Mouse (Mus musculus) heart, embryonic 10.5 days (tissue): ENCODE data around the gene Wdr18. TPM values are rescaled to one million over a fixed set of nuclear protein-coding genes. Genes with fewer than 3 reads are reported as not detected.
"Not testable (repeated sequence)": the region's sequence is repeated elsewhere in the genome, so short reads cannot be mapped to it uniquely, and the experiment has no call there.

Experiments
- DNase-seq: peaks from one replicate; pipeline ENCODE4 v3.0.0-alpha.2; 2017; ENCODE audit warnings: low spot score
- H3K27ac ChIP-seq: fragments of 300-500 bp; sonication (generic); 2 replicates; pipeline ENCODE4 v1.5.1; 2016; ENCODE audit warnings: mild to moderate bottlenecking
- H3K27me3 ChIP-seq: fragments of 300-500 bp; sonication (generic); 2 replicates; pipeline ENCODE4 v1.6.1; 2016; ENCODE audit warnings: mild to moderate bottlenecking; ENCODE audit not compliant: poor library complexity, insufficient read depth, severe bottlenecking
- H3K36me3 ChIP-seq: fragments of 300-500 bp; sonication (generic); 2 replicates; pipeline ENCODE4 v1.6.1; 2016; ENCODE audit warnings: mild to moderate bottlenecking, moderate library complexity
- H3K4me1 ChIP-seq: fragments of 300-500 bp; sonication (generic); 2 replicates; pipeline ENCODE4 v1.6.1; 2016; ENCODE audit warnings: mild to moderate bottlenecking
- H3K4me3 ChIP-seq: fragments of 300-500 bp; sonication (generic); 2 replicates; pipeline ENCODE4 v1.5.1; 2016; ENCODE audit warnings: mild to moderate bottlenecking, moderate library complexity
- H3K9me3 ChIP-seq: fragments of 300-500 bp; sonication (generic); 2 replicates; pipeline ENCODE4 v1.6.1; 2016; ENCODE audit warnings: mild to moderate bottlenecking, moderate library complexity
- WGBS: fragments of 180-500 bp; shearing (Covaris S2); methylation state at CpG from one replicate; pipeline ENCODE4 v1.1.7; 2016; 5-methylcytosine and 5-hydroxymethylcytosine counted together
- polyA plus RNA-seq: library from polyadenylated mRNA; unstranded; fragments of >200 nt; fragmentation: Nextera tagmentation; extraction: Ambion mirVana; gene quantifications from 2 replicates; pipeline ENCODE4 v1.2.1, GENCODE M21; 2016

Wdr18 gene
- polyA plus RNA-seq, 1 experiment from 2014 or later, result 155 TPM

GRCm38 (mm10) chr10:79942988-79943387 lies 17.0 kb upstream of the Wdr18 start:
- Histone ChIP-seq H3K9me3 (no peaks in the 10 kb centered on the region), H3K27me3 (no peaks in the 10 kb centered on the region), H3K27ac (peak overlapping the region; percentile 86; the same call in 1 of the 2 replicates), H3K4me1 (peaks cover 80% of the 10 kb centered on the region), H3K36me3 (peaks cover 66% of the 10 kb centered on the region), H3K4me3 (peak overlapping the region; percentile 12; the same call in 1 of the 2 replicates)
- no peak for DNase-seq
- WGBS, result 83% methylated on average over 1 of the region's 1 CpGs

GRCm38 (mm10) chr10:79943471-79943901 lies 16.5 kb upstream of the Wdr18 start:
- Histone ChIP-seq H3K36me3 (peaks cover 63% of the 10 kb centered on the region), H3K9me3 (no peaks in the 10 kb centered on the region), H3K27ac (peak overlapping the region; percentile 86), H3K4me1 (peaks cover 79% of the 10 kb centered on the region), H3K4me3 (peak overlapping the region; percentile 12; the same call in 1 of the 2 replicates), H3K27me3 (no peaks in the 10 kb centered on the region)
- 82% methylated on average over 9 of the region's 9 CpGs for WGBS
- no peak for DNase-seq

DNA sequence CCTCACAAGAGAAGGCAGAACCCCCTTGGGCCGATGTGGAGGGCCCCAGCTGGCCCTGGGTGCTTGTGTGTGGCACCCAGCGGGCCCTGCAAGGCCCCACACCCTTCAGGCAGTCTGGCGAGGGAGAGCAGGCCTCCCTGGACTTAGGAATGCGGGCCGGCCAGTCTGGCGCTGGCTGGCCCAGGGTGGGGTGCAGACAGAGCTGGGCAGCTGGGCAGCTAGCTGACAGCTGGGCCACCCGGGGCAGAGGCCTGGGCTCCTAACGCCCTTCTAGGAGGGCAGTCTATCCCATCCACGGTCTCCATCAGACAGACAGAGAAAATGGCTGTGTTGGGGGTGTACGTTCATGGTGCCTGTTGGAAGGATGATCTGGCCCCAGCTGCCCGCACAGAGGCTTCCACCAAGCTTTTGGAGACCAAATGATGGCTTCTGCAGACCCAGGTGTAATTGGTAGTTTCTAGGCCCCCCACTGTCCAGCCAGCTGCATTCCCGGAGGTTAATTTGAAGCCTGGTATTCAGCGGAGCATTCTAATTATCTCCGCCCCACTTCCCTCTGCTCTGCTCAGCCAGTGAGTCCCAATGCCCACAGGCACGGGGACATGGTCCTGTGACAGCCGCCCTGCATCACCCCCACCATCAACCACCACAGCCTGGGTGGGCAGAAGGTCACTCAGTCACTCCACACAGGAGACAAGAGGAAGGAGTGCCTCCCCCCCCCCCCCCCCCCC lies 14.3 kb upstream of the Wdr18 start:
- Histone ChIP-seq H3K27ac (peak overlapping the region; percentile 86), H3K4me3 (peak overlapping the region; percentile 30), H3K4me1 (peaks cover 69% of the 10 kb centered on the region), H3K36me3 (peaks cover 63% of the 10 kb centered on the region), H3K27me3 (no peaks in the 10 kb centered on the region), H3K9me3 (no peaks in the 10 kb centered on the region)
- 35% methylated on average over 16 of the region's 16 CpGs for WGBS
- no peak for DNase-seq

DNA sequence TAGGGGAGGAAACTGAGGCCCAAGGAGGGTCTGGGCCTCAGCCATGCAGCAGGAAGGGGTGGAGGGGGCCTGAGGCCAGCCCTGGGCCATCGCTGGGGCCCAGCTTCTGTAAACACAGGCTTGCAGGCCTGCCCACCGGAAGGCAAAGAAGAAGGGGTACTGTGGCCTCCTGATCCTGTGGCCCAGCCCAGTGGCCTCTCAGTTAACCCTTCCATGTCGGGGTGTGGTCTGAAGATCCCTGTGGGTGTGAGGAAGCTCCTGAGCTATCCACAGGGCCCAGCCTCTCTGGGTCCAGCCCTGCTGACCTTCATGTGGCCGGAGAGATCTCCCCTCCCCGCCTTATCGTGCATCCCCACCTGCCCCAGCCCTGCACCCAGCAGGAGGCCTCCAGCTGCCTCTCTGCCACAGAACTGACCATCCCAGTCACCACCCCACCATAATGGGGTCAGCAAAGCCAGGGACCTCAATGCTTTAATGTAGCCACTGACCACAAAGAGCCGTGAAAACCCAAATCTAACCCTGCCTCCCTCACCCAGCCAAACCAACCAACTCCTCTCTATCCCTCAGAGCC lies 13.1 kb upstream of the Wdr18 start:
- H3K4me3 ChIP-seq, result peak overlapping the region; percentile 30
- peaks cover 63% of the 10 kb centered on the region for H3K36me3 ChIP-seq
- H3K9me3 ChIP-seq, result no peaks in the 10 kb centered on the region
- peaks cover 61% of the 10 kb centered on the region for H3K4me1 ChIP-seq
- peak overlapping the region; percentile 86 for H3K27ac ChIP-seq
- H3K27me3 ChIP-seq, result no peaks in the 10 kb centered on the region
- peak; percentile 96 for DNase-seq
- 12% methylated on average over 7 of the region's 7 CpGs for WGBS

DNA sequence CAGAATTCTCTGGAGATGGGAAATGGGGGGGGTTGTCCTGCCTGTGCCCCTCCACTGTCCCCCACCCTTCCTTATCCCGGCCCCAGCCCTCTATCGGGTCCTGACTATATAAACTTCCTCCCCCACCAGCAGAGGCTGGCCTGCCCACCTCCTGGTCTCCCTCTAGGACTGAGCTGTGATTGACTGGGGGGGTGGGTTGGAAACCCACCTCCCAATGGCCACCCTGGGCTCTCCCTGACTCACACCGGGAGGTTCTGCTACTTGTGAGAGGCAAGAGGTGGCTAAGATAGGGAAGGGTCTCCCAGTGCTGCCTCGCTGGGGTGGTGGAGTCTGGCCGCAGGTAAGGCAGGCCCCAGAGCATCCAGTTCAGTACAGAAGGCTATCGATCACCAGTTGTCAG lies 12.4 kb upstream of the Wdr18 start:
- 66% methylated on average over 6 of the region's 6 CpGs for WGBS
- Histone ChIP-seq H3K4me1 (peaks cover 61% of the 10 kb centered on the region), H3K4me3 (peak overlapping the region; percentile 19; the same call in 1 of the 2 replicates)

GRCm38 (mm10) chr10:79949873-79950272 lies 10.1 kb upstream of the Wdr18 start:
- no peaks in the 10 kb centered on the region for H3K9me3 ChIP-seq
- no peak overlapping the region for H3K27ac ChIP-seq
- H3K36me3 ChIP-seq, result peaks cover 74% of the 10 kb centered on the region
- no peak for DNase-seq
- 72% methylated on average over 4 of the region's 4 CpGs for WGBS
- no peak overlapping the region for H3K4me3 ChIP-seq
- H3K4me1 ChIP-seq, result peaks cover 48% of the 10 kb centered on the region
- H3K27me3 ChIP-seq, result no peaks in the 10 kb centered on the region

More for the DNA sequence above, 12.4 kb upstream of the Wdr18 start:
- no peaks in the 10 kb centered on the region for H3K9me3 ChIP-seq
- H3K27me3 ChIP-seq, result no peaks in the 10 kb centered on the region
- H3K27ac ChIP-seq, result peak overlapping the region; percentile 86
- peaks cover 58% of the 10 kb centered on the region for H3K36me3 ChIP-seq
- DNase-seq, result no peak

- peaks cover 69% of the 10 kb centered on the region for H3K36me3 ChIP-seq
- no peak overlapping the region for H3K27ac ChIP-seq
- no peak overlapping the region for H3K4me3 ChIP-seq
- no peak for DNase-seq
- H3K27me3 ChIP-seq, result no peaks in the 10 kb centered on the region
- peaks cover 42% of the 10 kb centered on the region for H3K4me1 ChIP-seq
- H3K9me3 ChIP-seq, result no peaks in the 10 kb centered on the region
- 83% methylated on average over 18 of the region's 18 CpGs for WGBS
Measured at GRCm38 (mm10) chr10:79950661-79951060, 9.3 kb upstream of the Wdr18 start.

GRCm38 (mm10) chr10:79953946-79954345 lies 6.0 kb upstream of the Wdr18 start:
- no peaks in the 10 kb centered on the region for H3K9me3 ChIP-seq
- 84% methylated on average over 6 of the region's 6 CpGs for WGBS
- no peaks in the 10 kb centered on the region for H3K27me3 ChIP-seq
- H3K4me3 ChIP-seq, result no peak overlapping the region
- H3K4me1 ChIP-seq, result peaks cover 30% of the 10 kb centered on the region
- H3K36me3 ChIP-seq, result peaks cover 45% of the 10 kb centered on the region
- DNase-seq, result no peak
- H3K27ac ChIP-seq, result 0 out of 2 replicates have a peak overlapping the region, but pooled peaks have one; percentile 16

- Histone ChIP-seq H3K27ac (peak overlapping the region; percentile 24; the same call in 1 of the 2 replicates), H3K4me1 (peaks cover 26% of the 10 kb centered on the region), H3K27me3 (no peaks in the 10 kb centered on the region)
Measured at GRCm38 (mm10) chr10:79955691-79956090, 4.3 kb upstream of the Wdr18 start.

DNA sequence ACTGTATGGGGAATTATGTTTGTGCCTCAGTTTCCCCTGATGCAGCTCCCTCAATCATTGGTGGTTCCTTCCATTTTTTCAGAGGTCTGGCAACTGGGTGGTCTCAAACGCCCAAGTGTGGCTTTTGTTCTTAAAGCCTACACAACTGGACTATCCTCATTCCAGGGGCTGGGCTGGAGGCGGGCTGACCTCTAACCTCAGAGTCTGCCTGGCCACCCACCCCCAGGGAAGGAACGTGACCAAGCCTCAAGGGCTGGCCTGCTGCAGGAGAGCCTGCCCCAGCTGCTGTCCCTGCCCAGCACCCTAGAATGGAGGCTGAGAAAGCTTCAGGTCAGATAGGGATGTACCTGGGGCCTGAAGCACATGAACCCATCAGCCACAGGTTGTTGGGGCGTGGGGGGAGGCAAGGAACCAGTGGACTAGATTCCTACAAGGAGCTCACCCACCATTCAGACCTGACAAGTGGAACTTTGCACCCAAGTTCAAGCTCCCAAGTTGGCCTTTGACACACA lies 3.3 kb upstream of the Wdr18 start:
- H3K9me3 ChIP-seq, result no peaks in the 10 kb centered on the region
- 43% methylated on average over 4 of the region's 4 CpGs for WGBS
- H3K27ac ChIP-seq, result peak overlapping the region; percentile 53
- peaks cover 33% of the 10 kb centered on the region for H3K4me1 ChIP-seq
- no peak for DNase-seq
- no peak overlapping the region for H3K4me3 ChIP-seq
- H3K27me3 ChIP-seq, result no peaks in the 10 kb centered on the region
- H3K36me3 ChIP-seq, result peaks cover 24% of the 10 kb centered on the region

More at GRCm38 (mm10) chr10:79955691-79956090, 4.3 kb upstream of the Wdr18 start:
- DNase-seq, result no peak
- no peaks in the 10 kb centered on the region for H3K9me3 ChIP-seq
- H3K36me3 ChIP-seq, result peaks cover 28% of the 10 kb centered on the region
- 66% methylated on average over 9 of the region's 9 CpGs for WGBS
- H3K4me3 ChIP-seq, result no peak overlapping the region

DNA sequence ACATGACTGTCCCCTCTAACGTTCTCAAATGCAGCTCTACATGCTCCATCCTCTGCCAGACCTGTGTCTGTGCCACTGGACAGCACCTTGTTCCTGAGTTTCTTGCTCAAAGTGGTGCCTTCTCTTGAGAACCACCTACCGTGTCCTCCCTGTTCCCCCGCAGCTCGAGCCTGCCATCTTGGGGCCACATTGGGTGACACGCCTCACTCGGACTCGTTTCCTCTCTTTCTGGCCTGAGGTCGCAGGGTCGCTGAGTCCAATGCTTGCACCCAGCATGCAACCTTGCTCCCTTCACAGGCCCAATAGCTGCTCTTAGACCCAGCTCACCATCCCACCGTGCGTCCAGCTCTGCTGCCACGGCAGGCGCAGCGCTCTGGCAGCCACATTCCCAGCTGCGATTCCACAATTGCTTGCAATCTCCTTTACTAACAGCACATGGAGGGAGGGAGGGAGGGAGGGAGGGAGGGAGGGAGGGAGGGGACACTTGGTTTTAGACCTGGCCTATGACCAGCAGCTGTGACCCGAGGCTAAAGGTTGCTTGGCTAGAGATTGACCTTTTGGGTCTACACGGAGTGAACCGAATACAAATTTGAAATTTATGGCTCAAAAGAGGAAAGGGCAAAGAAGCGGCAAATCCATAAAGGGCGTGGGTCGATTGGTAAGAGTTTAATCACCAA lies 1.7 kb upstream of the Wdr18 start:
- H3K4me3 ChIP-seq, result peak overlapping the region; percentile 25
- peaks cover 33% of the 10 kb centered on the region for H3K4me1 ChIP-seq
- H3K36me3 ChIP-seq, result peaks cover 28% of the 10 kb centered on the region
- H3K9me3 ChIP-seq, result no peaks in the 10 kb centered on the region
- H3K27ac ChIP-seq, result peak overlapping the region; percentile 54; the same call in 1 of the 2 replicates
- DNase-seq, result peak; percentile 94
- 17% methylated on average over 21 of the region's 21 CpGs for WGBS
- H3K27me3 ChIP-seq, result no peaks in the 10 kb centered on the region

DNA sequence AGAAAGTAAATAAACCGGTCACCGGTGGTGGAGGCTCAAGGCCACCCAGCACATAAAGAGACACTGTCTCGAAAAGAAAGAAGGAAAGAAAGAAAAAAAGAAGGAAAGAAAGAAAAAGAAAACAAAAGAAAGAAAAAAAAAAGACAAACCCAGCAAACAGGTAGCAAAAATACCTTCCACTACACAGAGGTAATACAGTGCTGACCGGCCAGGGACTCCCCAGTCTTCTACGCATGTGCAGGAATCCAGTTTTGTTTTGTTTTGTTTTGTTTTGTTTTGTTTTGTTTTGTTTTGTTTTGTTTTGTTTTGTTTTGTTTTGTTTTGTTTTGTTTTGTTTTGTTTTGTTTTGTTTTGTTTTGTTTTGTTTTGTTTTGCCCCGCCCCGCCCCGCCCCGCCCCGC lies 540 bp upstream of the Wdr18 start:
- WGBS, result 46% methylated on average over 8 of the region's 10 CpGs
- DNase-seq, result not testable (repeated sequence)

More for the DNA sequence above, 540 bp upstream of the Wdr18 start:
- H3K27ac ChIP-seq, H3K27me3 ChIP-seq, H3K9me3 ChIP-seq: not testable (repeated sequence)
- Histone ChIP-seq H3K36me3 (peaks cover 32% of the 10 kb centered on the region), H3K4me3 (peak overlapping the region; percentile 96), H3K4me1 (peaks cover 34% of the 10 kb centered on the region)
